Mouse (Mus musculus) CH12.LX (cell line): Measurements from ENCODE around the gene Lysmd1.

Source experiments
- CTCF ChIP-seq, 2 experiments: IDR thresholded peaks in 1 of 2; conservative IDR thresholded peaks in 1 of 2; 2 replicates each; pipeline ENCODE4 v1.5.1; 2011 to 2012; ENCODE audit warnings: low read depth in 2 of 2, low read length in 2 of 2, improper control_type of control experiment in 1 of 2, inconsistent platforms in 1 of 2, mild to moderate bottlenecking in 1 of 2, moderate library complexity in 1 of 2
- EP300 ChIP-seq: IDR thresholded peaks from 2 replicates; pipeline ENCODE4 v1.6.1; 2011; ENCODE audit warnings: low read length, improper control_type of control experiment
- HCFC1 ChIP-seq: IDR thresholded peaks from 2 replicates; pipeline ENCODE4 v1.6.1; 2012; ENCODE audit warnings: low read depth, mild to moderate bottlenecking, inconsistent platforms, low read length, improper control_type of control experiment
- MAFK ChIP-seq: IDR thresholded peaks from 2 replicates; pipeline ENCODE4 v1.6.1; 2011; ENCODE audit warnings: low read length, improper control_type of control experiment; ENCODE audit not compliant: insufficient replicate concordance
- MAX ChIP-seq: IDR thresholded peaks from 2 replicates; pipeline ENCODE4 v1.6.1; 2011; ENCODE audit warnings: low read length, improper control_type of control experiment
- PAX5 ChIP-seq: IDR thresholded peaks from 2 replicates; pipeline ENCODE4 v1.6.1; 2012; ENCODE audit warnings: low read length, inconsistent platforms, mixed read lengths
- POLR2A ChIP-seq: IDR thresholded peaks from 2 replicates; pipeline ENCODE4 v1.6.1; 2011; ENCODE audit warnings: low read depth, mild to moderate bottlenecking, improper control_type of control experiment, low read length
- POLR2AphosphoS2 ChIP-seq: IDR thresholded peaks from 2 replicates; pipeline ENCODE4 v1.6.1; 2011; ENCODE audit warnings: low read depth, low read length, improper control_type of control experiment
- SMC3 ChIP-seq: IDR thresholded peaks from 2 replicates; pipeline ENCODE4 v1.6.1; 2011; ENCODE audit warnings: low read depth, low read length, improper control_type of control experiment

- TF ChIP-seq POLR2A (no peak), MAX (no peak), EP300 (no peak), CTCF (conservative IDR thresholded peaks at IDR 0.05 in 1 of 2, IDR thresholded peaks at IDR 0.05 in 1 of 2; ENCODE audit: low read depth in 2 of 2, low read length in 2 of 2) (no peak), MAFK (no peak), POLR2AphosphoS2 (no peak), SMC3 (no peak), PAX5 (no peak), HCFC1 (no peak)
Observed at GRCm38 (mm10) chr3:95176500-95176899, 42.6 kb downstream of the Lysmd1 start.
